Mouse (Mus musculus): ENCODE data around the gene Zdhhc7. TPM values are rescaled to one million over a fixed set of nuclear protein-coding genes. Genes with fewer than 3 reads are reported as not detected.
A peak's percentile ranks its signal among the peaks of the same experiment; 100 is the strongest.

The Zdhhc7 gene
- polyA plus RNA-seq (2012; rRNA removed), result 35.5 and 36.6 TPM in 2 replicates

- TF ChIP-seq POLR2A (IDR thresholded peaks at IDR 0.05; ENCODE audit: extremely low read depth, insufficient read depth, low read length), result peak; percentile 37; the same call in 1 of the 2 replicates
- TF ChIP-seq CTCF (IDR thresholded peaks at IDR 0.05; ENCODE audit: extremely low read depth, insufficient read depth, low read length), result no peak
Observed at GRCm38 (mm10) chr8:120101068-120101972, at the start of gene Zdhhc7. Zdhhc7 (minus strand) TSS chr8:120101482.

GRCm38 (mm10) chr8:120150028-120150427 is 48.7 kb upstream of the Zdhhc7 start:
- H3K4me1 ChIP-seq (ENCODE audit: control insufficient read depth, insufficient read depth, low read length), result peaks cover 3% of the 10 kb centered on the region; the same call in 1 of the 2 replicates
- H3K27ac ChIP-seq (ENCODE audit: insufficient read depth, low read length), result no peak overlapping the region
- H3K4me3 ChIP-seq (ENCODE audit: insufficient read depth, low read length), result no peak overlapping the region
- no peak for TF ChIP-seq POLR2A (IDR thresholded peaks at IDR 0.05; ENCODE audit: extremely low read depth, insufficient read depth, low read length)
- no peak for TF ChIP-seq CTCF (IDR thresholded peaks at IDR 0.05; ENCODE audit: extremely low read depth, insufficient read depth, low read length)

More at GRCm38 (mm10) chr8:120101068-120101972, at the start of gene Zdhhc7:
- Histone ChIP-seq H3K4me1 (ENCODE audit: control insufficient read depth, insufficient read depth, low read length) (peaks cover 6% of the 10 kb centered on the region; the same call in 1 of the 2 replicates), H3K27ac (ENCODE audit: insufficient read depth, low read length) (peak within 1 kb of the TSS; percentile 90), H3K4me3 (ENCODE audit: insufficient read depth, low read length) (peak within 1 kb of the TSS; percentile 88)

GRCm38 (mm10) chr8:120146051-120146450 is 44.8 kb upstream of the Zdhhc7 start:
- Histone ChIP-seq H3K4me1 (ENCODE audit: control insufficient read depth, insufficient read depth, low read length) (peaks cover 12% of the 10 kb centered on the region), H3K4me3 (ENCODE audit: insufficient read depth, low read length) (no peak overlapping the region), H3K27ac (ENCODE audit: insufficient read depth, low read length) (no peak overlapping the region)
- no peak for TF ChIP-seq POLR2A (IDR thresholded peaks at IDR 0.05; ENCODE audit: extremely low read depth, insufficient read depth, low read length)
- no peak for TF ChIP-seq CTCF (IDR thresholded peaks at IDR 0.05; ENCODE audit: extremely low read depth, insufficient read depth, low read length)

- Histone ChIP-seq H3K27ac (ENCODE audit: insufficient read depth, low read length) (peak overlapping the region; percentile 36; the same call in 1 of the 2 replicates), H3K4me1 (ENCODE audit: control insufficient read depth, insufficient read depth, low read length) (peaks cover 12% of the 10 kb centered on the region), H3K4me3 (ENCODE audit: insufficient read depth, low read length) (no peak overlapping the region)
- TF ChIP-seq POLR2A (IDR thresholded peaks at IDR 0.05; ENCODE audit: extremely low read depth, insufficient read depth, low read length) (no peak), CTCF (IDR thresholded peaks at IDR 0.05; ENCODE audit: extremely low read depth, insufficient read depth, low read length) (no peak)
Observed at GRCm38 (mm10) chr8:120144652-120145301, 43.5 kb upstream of the Zdhhc7 start.

GRCm38 (mm10) chr8:120143911-120144651 is 42.8 kb upstream of the Zdhhc7 start:
- Histone ChIP-seq H3K4me3 (ENCODE audit: insufficient read depth, low read length) (no peak overlapping the region), H3K4me1 (ENCODE audit: control insufficient read depth, insufficient read depth, low read length) (peaks cover 12% of the 10 kb centered on the region), H3K27ac (ENCODE audit: insufficient read depth, low read length) (peak overlapping the region; percentile 36)
- TF ChIP-seq POLR2A (IDR thresholded peaks at IDR 0.05; ENCODE audit: extremely low read depth, insufficient read depth, low read length) (no peak), CTCF (IDR thresholded peaks at IDR 0.05; ENCODE audit: extremely low read depth, insufficient read depth, low read length) (no peak)

GRCm38 (mm10) chr8:120140769-120141168 is 39.5 kb upstream of the Zdhhc7 start:
- TF ChIP-seq CTCF (IDR thresholded peaks at IDR 0.05; ENCODE audit: extremely low read depth, insufficient read depth, low read length) (no peak), POLR2A (IDR thresholded peaks at IDR 0.05; ENCODE audit: extremely low read depth, insufficient read depth, low read length) (no peak)
- H3K4me1 ChIP-seq (ENCODE audit: control insufficient read depth, insufficient read depth, low read length), result peaks cover 20% of the 10 kb centered on the region
- H3K27ac ChIP-seq (ENCODE audit: insufficient read depth, low read length), result no peak overlapping the region
- no peak overlapping the region for H3K4me3 ChIP-seq (ENCODE audit: insufficient read depth, low read length)

- Histone ChIP-seq H3K4me1 (ENCODE audit: control insufficient read depth, insufficient read depth, low read length) (peaks cover 11% of the 10 kb centered on the region), H3K27ac (ENCODE audit: insufficient read depth, low read length) (no peak overlapping the region), H3K4me3 (ENCODE audit: insufficient read depth, low read length) (no peak overlapping the region)
- TF ChIP-seq POLR2A (IDR thresholded peaks at IDR 0.05; ENCODE audit: extremely low read depth, insufficient read depth, low read length) (no peak), CTCF (IDR thresholded peaks at IDR 0.05; ENCODE audit: extremely low read depth, insufficient read depth, low read length) (no peak)
Observed at GRCm38 (mm10) chr8:120138958-120139357, 37.7 kb upstream of the Zdhhc7 start.

GRCm38 (mm10) chr8:120136618-120137017 is 35.3 kb upstream of the Zdhhc7 start:
- no peak overlapping the region for H3K27ac ChIP-seq (ENCODE audit: insufficient read depth, low read length)
- TF ChIP-seq POLR2A (IDR thresholded peaks at IDR 0.05; ENCODE audit: extremely low read depth, insufficient read depth, low read length), result 0 out of 2 replicates have a peak, but pooled peaks have one; percentile 13
- 0 out of 2 replicates have a peak, but pooled peaks have one; percentile 16 for TF ChIP-seq CTCF (IDR thresholded peaks at IDR 0.05; ENCODE audit: extremely low read depth, insufficient read depth, low read length)

GRCm38 (mm10) chr8:120135687-120136086 is 34.4 kb upstream of the Zdhhc7 start:
- H3K4me3 ChIP-seq (ENCODE audit: insufficient read depth, low read length), result no peak overlapping the region
- TF ChIP-seq CTCF (IDR thresholded peaks at IDR 0.05; ENCODE audit: extremely low read depth, insufficient read depth, low read length) (no peak), POLR2A (IDR thresholded peaks at IDR 0.05; ENCODE audit: extremely low read depth, insufficient read depth, low read length) (no peak)
- H3K4me1 ChIP-seq (ENCODE audit: control insufficient read depth, insufficient read depth, low read length), result peaks cover 7% of the 10 kb centered on the region
- no peak overlapping the region for H3K27ac ChIP-seq (ENCODE audit: insufficient read depth, low read length)

More at GRCm38 (mm10) chr8:120136618-120137017, 35.3 kb upstream of the Zdhhc7 start:
- Histone ChIP-seq H3K4me1 (ENCODE audit: control insufficient read depth, insufficient read depth, low read length) (peaks cover 7% of the 10 kb centered on the region), H3K4me3 (ENCODE audit: insufficient read depth, low read length) (no peak overlapping the region)
